Mouse (Mus musculus) monocyte, adult 5-6 weeks (primary cell): Measurements from ENCODE around the gene Etv4. TPM values are rescaled to one million over a fixed set of nuclear protein-coding genes. Genes with fewer than 3 reads are reported as not detected.

Experiments used
- ATAC-seq: fragments of 153-309, 156-312 bp; replicated peaks from 2 replicates; pipeline ENCODE4 v1.8.0; 2017; ENCODE audit warnings: mild to moderate bottlenecking; ENCODE audit not compliant: low TSS enrichment, insufficient number of reproducible peaks, severe bottlenecking, poor library complexity, low FRiP score
- total RNA-seq: library from RNA; stranded (forward); fragments of 200-1000, 200-491, 200-594 nt; gene quantifications from 3 replicates; pipeline ENCODE4 v1.2.3, GENCODE M21; 2017

Etv4 gene
- total RNA-seq, 1 experiment from 2014 or later: not detected

DNA sequence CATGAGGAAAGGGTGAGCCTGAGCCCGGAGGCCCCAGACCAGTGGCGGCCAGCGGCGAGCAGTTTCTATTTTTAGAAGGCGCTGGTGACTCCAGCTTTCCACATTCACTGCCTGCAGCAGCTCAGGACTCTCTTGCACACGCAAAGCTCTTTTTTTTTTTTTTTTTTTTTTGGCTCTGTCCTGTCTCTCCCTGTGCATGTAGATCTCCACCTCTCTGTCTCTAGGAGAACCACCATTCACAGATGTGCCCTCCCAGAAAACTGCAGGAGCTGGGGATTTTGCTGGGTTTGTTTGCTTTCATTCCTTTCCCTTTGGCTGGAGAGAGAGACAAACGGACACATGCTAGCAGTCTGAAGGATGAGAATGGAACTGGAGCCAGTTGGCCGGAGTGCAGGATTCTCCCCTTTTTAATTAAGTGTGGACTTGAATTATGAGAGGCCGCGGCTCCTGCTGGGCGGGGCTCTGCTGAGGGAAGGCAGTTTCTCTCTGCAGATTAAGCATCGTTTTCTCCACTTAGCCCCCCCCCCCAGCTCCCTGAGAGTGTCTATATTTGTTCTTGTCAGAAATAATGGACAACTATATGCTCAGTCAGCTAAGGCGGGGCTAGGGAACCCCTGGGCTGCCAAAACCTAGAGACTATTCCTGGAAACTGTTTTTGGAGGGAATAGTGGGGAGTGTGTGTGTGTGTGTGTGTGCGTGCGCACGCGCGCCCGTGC lies 5.8 kb upstream of the Etv4 start:
- ATAC-seq: no peak

DNA sequence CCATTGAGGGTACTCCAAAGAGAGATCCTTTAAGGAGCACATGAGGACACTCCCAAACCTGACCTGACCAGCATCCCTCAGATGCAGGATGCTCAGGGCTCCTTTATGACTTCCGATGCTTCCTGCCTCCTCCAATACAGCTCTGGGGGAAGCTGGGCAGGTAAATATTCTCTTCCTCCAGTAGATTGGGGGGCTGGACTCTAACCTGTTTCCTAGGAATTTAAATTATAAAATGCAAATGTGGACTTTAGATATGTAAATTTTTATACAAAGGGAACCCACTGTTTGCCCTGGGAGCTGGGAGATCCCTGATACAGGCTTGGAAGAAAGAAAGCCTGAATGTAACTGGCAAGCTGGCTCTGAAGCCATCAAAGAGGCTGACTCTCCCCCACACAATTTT lies 2.3 kb upstream of the Etv4 start:
- ATAC-seq: no peak

DNA sequence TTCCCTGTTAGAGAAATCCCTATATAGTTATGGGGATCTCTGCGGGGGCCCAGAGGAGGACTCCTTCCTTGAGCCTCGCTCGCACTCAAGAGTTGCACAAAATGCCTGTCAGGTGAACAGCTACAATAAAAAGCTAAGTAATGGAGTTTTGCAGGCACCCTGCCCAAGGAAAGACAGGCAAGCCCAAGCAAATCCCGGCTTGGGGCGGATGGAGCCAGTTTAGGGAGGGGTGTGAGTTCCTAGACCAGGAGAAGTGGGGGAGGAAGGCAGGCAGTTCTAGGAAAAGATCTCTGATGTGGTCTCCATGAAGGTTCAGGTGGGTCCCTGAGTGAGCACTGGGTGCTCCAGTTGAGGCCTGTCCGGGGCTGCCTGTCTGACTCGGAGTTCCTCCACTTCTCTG lies 1.5 kb upstream of the Etv4 start:
- no peak for ATAC-seq

DNA sequence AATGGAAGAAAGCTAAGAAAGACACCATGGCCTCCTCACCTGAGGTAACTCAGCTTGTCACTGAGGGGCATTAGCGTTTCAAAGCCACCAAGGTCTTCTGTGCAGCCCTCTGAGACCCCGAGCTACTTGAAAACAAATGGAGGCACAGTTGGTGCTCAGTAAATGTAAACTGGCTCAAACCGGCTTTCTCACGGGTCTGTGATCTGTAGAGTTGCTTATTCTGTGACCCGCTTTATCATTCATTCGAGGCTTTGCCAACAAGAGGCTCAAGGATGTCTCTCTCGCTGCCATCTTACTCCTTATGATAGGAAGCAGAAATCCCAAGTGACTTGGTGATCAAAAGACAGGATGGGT lies 658 bp upstream of the Etv4 start:
- ATAC-seq: no peak

DNA sequence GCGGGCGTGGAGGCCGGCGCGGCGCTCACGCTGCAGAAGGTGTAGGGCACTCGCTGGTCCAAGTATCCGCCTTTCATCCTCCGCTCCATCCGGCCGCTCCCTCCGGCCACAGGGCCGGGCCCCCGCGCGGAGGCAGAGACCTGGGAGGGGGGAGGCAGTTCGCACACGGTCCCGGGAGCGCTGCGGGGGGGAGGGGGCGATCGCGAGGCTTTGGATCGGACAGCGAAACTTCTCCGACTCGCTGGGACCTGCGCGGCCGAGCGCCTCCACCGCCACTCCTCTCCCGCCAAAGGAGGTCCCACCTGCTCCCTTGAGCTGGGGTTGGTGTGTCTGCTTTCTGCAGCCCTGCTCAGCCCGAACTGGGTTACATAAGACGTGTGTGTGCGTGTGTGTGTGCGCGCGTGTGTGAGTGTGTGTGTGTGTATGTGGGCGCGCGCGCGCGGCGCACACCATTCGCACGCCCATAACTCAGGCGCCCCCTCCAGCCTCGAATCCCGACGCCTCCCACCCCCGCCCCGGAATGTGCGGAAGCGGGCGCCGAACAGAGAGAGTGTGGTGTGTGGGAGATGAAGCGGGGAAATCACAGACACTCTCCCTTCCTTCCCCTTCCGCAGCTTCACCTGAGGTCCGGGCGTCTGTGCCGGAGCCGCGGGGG lies 556 bp downstream of the Etv4 start:
- 0 out of 2 replicates have a peak, but pooled peaks have one; percentile 18 for ATAC-seq

DNA sequence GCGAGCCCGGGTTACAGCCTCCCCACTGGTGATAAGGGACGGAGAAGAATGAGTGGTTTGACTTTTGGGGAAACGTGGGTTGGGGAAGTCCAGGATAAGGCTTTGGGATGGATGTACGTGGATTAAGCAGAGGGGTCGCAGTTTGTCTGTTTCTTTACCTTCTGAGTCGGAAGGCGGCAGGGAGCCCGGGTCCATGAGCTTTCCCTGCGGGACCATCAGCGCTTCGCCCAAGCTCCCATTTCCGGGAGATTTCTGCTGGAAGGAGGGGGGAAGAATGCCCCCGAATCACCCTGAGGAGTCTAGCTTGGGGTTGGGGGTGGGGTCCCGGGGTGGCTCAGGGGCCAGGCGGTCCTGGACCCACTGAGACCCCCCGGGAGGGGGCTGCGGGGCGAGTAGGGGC lies 1.1 kb downstream of the Etv4 start:
- ATAC-seq: no peak

DNA sequence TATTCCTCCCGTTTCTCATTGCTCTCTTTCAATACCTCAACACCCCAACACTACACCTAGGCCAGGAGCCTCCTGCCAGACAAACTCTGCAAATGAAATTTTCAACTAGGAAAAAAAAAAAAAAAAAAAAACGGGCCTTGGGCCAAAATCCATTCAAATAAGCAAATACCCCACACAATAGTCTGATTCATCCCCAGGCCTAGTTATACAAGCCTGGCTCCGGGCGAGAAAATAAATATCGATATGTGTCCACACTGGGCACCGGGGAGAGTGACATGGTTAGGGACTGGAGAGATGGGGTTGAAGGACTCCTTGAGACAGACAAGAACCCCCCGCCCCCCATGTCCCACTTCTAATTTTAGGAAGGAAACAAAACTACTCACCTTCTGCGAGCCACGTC lies 1.6 kb downstream of the Etv4 start:
- no peak for ATAC-seq

DNA sequence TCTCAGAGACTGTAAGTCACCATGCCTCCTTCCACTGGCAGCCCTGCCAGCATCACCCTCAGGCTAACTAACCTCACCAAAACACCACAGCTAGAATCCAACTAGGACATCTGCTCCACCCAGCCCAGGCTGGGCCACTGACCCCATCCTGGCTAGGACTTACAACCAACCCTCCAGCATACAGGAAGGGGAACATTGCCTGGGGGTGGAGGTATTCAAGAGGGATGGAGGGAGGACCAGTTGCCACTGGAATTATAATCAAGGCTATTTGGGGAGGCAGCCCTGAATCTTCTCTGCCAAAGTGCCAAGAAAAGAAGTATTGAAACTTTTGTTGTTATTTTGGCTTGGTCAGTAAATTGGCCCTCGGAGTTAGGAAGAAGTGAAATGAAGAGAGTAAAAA lies 2.0 kb downstream of the Etv4 start:
- ATAC-seq: no peak

DNA sequence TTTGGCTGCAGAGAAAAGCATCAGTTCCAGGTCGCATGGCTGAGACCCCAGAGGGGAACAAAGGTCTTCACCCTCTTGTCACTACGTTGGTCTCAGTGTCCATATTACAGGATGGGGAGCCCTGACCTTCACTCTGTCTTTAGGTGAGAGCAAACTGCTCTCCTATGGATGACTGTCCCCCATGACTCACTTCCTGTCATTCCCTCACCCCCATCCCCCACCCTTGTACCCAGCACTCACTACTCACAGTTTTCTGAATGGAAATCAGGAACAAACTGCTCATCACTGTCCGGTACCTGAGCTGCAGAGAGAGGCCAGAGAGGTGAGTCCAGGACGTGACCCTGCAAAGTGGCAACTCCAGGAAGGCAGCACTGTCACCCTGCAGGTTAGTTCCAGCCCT lies 8.3 kb downstream of the Etv4 start:
- no peak for ATAC-seq

DNA sequence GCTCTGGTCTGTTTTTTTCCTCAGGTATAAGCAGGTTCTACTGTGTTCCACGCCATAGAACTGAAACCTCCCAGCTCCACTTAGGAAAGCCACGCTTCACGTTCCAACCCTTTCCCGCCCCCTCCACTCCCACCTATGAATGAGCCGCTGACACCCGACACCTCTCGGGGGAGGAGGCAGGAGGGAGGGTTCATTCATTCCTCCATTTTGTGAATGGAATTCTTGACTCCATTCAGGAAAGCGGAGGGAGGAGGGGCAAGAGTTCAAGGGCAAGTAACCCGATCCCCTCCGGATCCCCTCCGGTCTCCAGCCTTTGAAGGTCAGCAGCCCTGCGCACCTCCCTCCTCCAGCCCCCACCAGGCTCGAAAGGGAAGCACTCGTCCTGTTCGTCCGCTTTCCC lies 12.7 kb downstream of the Etv4 start:
- ATAC-seq: no peak

DNA sequence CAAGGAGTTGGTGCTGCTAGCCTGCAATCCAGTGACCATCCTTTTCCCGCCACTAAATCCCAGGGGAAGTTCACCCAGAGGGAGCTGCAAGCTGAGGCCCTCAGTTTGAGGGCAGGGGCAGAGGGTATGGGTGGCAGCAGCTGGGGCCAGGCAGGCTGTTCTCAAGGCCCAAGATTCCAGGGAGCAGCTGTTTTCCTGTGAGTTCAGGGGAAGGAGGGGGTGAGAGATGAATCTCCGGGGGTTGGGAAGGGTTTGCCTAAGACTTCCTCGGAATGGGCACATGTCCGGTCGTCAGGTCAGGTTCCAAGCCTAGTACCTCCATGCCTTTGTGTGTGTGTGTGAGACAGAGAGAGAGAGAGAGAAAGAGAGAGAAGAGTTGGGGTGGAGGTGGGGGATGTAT lies 13.1 kb downstream of the Etv4 start:
- ATAC-seq: no peak

DNA sequence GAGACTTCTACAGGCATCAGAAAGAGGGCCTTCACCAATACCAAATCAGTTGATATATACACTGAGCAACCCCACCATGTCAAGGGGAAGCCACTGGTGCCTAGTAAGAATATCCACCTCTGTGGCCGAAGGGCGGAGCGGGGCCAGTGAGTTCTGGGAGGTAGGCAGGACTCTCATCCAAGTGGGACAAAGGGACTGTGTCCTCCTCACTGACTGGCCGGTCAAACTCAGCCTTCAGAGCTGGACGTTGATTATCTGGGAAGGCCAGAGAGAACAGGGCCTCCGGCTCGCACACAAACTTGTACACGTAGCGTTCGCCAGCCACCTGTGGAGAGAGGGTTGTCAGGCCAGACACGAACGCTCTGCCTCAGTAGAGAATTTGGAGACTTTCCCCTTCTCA lies 14.9 kb downstream of the Etv4 start:
- ATAC-seq: no peak

DNA sequence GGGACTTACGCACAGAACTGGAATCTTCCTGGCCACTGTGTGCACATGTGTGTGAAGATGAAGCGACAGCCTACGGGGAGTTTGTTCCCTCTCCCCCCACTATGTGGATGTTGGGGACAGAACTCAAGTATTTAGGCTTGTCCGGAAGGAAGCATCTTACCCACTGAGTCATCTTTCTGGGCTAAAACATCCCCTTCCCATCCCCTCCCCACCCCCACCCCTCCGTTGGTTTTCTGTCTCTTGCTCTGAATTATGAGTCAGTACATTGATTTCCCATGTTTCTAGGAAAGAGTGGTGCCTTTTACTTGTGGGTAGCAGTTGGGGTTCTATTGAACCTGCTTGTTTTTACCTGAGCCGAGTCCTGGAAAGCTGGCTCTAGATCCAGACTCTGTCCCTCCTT lies 16.4 kb downstream of the Etv4 start:
- ATAC-seq: no peak

DNA sequence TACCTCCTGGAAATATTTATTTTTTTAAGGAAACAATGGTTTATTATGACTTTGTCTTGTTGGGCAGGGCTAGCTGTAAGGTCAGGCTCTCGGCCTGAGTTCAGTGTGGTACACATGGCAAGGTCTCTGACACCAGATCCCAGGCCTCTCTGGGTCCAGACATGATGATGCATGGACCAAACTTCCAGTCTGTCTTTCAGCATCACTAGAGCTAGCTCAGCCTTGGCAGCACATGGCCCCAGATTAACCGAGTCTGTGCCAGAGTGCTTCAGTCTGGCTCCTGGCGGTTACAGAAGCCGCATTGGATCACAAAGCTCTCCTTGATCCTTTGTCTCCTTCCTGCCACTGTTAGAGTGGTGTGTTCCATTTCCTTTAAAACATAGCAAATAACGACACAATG lies 17.8 kb downstream of the Etv4 start:
- no peak for ATAC-seq

DNA sequence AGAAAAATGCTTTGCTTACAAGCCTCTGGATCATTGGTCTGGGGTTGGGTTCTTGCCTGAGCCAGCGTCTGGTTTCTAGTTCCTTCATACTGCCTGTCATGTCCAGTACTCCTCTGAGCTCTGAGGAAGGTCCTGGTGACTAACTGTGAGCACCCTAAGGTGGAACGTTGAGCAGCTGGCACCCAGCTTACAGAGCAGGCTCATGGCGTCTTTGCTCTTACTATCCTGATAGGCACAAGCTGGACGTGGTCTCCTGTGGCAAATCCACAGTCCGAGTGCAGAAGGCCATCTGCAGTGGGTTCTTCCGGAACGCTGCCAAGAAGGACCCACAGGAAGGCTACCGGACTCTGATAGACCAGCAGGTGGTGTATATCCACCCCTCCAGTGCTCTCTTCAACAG lies 20.6 kb downstream of the Etv4 start:
- ATAC-seq: no peak

DNA sequence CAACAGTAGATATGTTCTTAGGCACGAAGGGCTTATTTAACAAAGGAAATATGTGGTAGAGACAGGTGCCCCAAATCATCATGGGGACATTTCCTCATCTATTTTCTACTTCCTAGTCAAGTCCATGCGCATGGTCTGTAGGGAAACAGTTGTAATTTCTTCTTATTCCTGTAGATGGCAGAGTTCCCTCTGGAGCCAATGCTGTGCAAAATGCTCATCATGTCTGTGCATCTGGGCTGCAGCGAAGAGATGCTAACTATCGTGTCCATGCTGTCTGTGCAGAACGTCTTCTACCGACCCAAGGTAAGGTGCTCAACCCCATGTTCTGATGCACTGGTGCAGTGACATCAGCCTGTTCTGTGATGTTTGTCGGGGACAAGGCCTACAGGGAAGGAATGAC lies 21.4 kb downstream of the Etv4 start:
- ATAC-seq: peak; percentile 65; the same call in 1 of the 2 replicates

DNA sequence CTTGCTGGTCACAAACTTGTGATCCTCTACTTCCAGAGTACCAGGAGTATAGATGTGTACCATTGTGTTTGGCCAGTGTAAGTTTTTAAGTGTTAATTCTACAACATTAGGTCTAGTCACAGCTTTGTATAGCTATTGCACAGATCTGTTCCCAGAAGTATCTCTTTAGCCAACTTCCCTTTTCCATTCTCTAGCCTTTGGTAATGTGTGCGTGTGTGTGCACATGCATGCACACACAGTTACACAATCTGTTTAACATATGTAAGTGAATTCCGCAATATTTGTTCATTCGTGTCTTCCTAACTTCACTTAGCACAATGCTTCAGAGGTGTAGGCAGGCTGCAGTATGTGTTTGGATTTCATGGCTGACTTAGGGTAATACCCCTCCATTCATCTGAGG lies 25.6 kb downstream of the Etv4 start:
- peak; percentile 61; the same call in 1 of the 2 replicates for ATAC-seq

DNA sequence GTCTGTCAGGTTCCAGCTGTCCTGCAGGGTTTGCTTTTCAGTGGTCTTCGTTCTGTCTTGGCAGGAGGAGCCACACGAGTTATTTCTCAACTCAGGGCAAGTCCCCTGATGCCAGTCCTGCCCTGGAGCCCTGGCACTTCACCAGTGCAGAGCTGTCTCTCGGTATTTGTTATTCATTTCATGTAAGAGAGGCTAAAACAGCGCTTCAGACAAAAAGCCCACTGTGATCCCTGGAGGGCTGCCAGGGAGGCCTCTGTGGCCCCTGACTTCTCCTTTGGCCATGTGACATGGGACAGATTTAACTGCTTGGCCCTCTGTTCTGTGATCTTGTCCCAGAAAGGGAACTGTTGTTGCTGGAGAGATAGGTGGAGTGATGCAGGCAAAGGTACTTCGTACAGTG lies 26.7 kb downstream of the Etv4 start:
- ATAC-seq: no peak

DNA sequence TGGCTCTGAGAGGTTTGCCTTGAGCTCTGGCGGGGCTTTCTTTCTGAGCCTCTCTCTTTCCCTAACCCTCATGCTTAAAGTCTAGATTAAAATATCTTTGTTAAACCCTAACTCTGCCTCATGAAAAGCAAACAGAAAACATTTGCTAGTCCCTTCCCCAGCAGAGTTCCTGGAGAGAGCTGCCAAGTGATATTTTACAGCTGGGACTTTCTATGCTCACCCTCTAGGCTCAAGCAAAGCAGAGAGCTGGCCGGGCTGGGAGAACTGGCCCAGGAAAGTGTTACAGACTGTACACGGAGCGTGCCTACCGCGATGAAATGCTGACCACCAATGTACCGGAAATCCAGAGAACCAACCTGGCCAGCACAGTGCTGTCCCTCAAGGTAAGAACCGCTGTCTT lies 27.8 kb downstream of the Etv4 start:
- no peak for ATAC-seq

DNA sequence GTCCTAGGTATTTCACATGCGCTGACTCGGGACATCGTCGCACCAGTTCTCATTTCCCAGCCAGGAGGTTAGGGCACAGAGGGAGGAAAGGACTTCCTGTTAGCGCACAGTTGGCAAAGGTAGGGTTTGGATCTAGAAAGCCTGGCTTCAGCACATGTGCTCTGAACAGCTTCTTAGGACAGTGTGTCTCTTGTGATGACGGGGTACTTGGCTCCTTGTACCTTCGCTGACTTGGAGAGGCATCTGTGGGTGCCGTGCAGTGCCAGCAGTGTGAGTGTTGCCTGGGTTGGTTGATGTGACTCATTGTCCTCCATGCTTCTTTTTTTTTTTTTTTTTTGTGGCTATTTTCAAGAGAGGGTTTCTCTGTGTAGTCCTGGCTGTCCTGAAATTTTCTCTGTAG lies 28.6 kb downstream of the Etv4 start:
- ATAC-seq: no peak

DNA sequence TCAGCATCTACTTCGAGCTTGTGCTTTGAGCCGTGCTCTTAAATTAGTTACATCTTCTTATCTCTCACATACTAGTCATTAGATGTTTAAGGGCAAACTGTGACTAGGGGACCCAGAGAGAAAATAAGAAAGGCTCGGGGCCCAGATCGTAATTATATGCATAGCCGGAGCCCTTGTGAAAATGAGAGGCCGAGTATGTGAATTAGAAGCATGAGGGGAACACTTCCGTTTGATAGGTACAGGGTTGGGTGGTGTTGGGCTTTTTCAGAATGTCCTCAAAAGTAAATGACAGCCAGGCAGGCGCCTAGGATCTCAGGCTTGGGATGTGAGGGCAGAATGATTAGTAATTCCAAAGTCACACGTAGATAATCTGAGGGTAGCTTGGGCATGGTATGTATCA lies 51.6 kb downstream of the Etv4 start:
- ATAC-seq: no peak
